Mouse (Mus musculus) C2C12 (cell line): ENCODE measurements around the gene Fndc7. TPM values are rescaled to one million over a fixed set of nuclear protein-coding genes. Genes with fewer than 3 reads are reported as not detected.
"Not testable (repeated sequence)": the region's sequence is repeated elsewhere in the genome, so short reads cannot be mapped to it uniquely, and the experiment has no call there.

Source experiments
- H3K27me3 ChIP-seq: one replicate; pipeline ENCODE4 v1.6.1; 2011; ENCODE audit not compliant: control insufficient read depth, insufficient read depth, insufficient read length
- H3K36me3 ChIP-seq: one replicate; pipeline ENCODE4 v1.6.1; 2011; ENCODE audit not compliant: control insufficient read depth, insufficient read depth
- H3K4me3 ChIP-seq: one replicate; pipeline ENCODE4 v1.5.1; 2011; ENCODE audit warnings: mild to moderate bottlenecking, control low read depth; ENCODE audit not compliant: poor library complexity, insufficient read depth, severe bottlenecking
- H3K79me2 ChIP-seq: one replicate; pipeline ENCODE4 v1.6.1; 2011; ENCODE audit not compliant: control insufficient read depth, insufficient read depth
- H3K79me3 ChIP-seq: one replicate; pipeline ENCODE4 v1.6.1; 2011; ENCODE audit warnings: low read depth, control low read depth
- H3ac ChIP-seq: one replicate; pipeline ENCODE3; 2011; ENCODE audit warnings: low read depth; ENCODE audit not compliant: control insufficient read depth, insufficient read length
- CEBPB ChIP-seq: IDR thresholded peaks from one replicate; pipeline ENCODE4 v1.6.1; 2011; ENCODE audit warnings: low read depth, mild to moderate bottlenecking, control low read depth, moderate library complexity
- CTCF ChIP-seq: IDR thresholded peaks from one replicate; pipeline ENCODE4 v1.5.1; 2011; ENCODE audit not compliant: control insufficient read depth, insufficient read depth, insufficient read length
- FOSL1 ChIP-seq: IDR thresholded peaks from one replicate; pipeline ENCODE4 v1.8.0; 2011; ENCODE audit warnings: mild to moderate bottlenecking, low read length; ENCODE audit not compliant: poor library complexity, insufficient read depth, severe bottlenecking
- MAX ChIP-seq: IDR thresholded peaks from one replicate; pipeline ENCODE4 v1.6.1; 2011; ENCODE audit warnings: mild to moderate bottlenecking, control low read depth
- MYOD1 ChIP-seq: IDR thresholded peaks from one replicate; pipeline ENCODE4 v1.6.1; 2011; ENCODE audit warnings: low read depth; ENCODE audit not compliant: control insufficient read depth, insufficient read length
- MYOG ChIP-seq: IDR thresholded peaks from one replicate; pipeline ENCODE4 v1.6.1; 2011; ENCODE audit not compliant: control insufficient read depth, insufficient read length; ENCODE audit errors: extremely low read depth
- USF1 ChIP-seq: IDR thresholded peaks from one replicate; pipeline ENCODE4 v1.6.1; 2011; ENCODE audit warnings: low read depth, mild to moderate bottlenecking, control low read depth, moderate library complexity
- polyA plus RNA-seq: library from polyadenylated mRNA; unstranded; fragments of >200 nt; fragmentation: generic; extraction: Trizol; gene quantifications from one replicate; pipeline ENCODE4 v1.2.1, GENCODE M21; 2012; ENCODE audit warnings: missing spikeins

Gene Fndc7
- polyA plus RNA-seq, 1 experiment: 0.01 TPM

GRCm38 (mm10) chr3:108840000-108840715 lies 49.6 kb downstream of the Fndc7 start, which contains the start of gene Stxbp3:
Stxbp3 (minus strand) TSS chr3:108840526.
- Histone ChIP-seq H3K27me3 (no peaks in the 10 kb centered on the region), H3K79me2 (peaks cover 48% of the 10 kb centered on the region), H3K4me3 (peak within 1 kb of the TSS; percentile 59), H3ac (peak within 1 kb of the TSS; percentile 97), H3K36me3 (peaks cover 10% of the 10 kb centered on the region), H3K79me3 (peaks cover 39% of the 10 kb centered on the region)
- TF ChIP-seq MYOG (no peak), CTCF (peak; percentile 83)

DNA sequence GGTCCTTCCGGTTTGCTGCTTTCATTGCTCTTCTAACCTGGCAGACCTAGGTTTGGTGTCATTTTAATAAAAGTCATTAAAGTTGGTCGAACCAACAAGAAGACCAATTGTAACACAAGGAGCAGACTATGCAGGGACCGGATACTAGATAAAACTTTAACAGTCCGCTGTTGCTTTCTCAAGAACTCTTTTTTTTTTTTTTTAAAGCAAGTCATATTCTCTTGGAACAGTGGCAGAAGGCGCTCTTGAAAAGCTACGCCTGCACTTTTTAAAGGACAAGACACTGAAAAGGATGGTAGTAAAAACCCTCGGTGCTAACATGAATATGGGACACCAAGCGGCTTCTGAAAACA lies 50.2 kb downstream of the Fndc7 start:
- TF ChIP-seq MYOD1: no peak
- no peak for TF ChIP-seq MYOG
- TF ChIP-seq FOSL1: no peak
- peaks cover 10% of the 10 kb centered on the region for H3K36me3 ChIP-seq
- peak overlapping the region; percentile 97 for H3ac ChIP-seq
- H3K4me3 ChIP-seq: peak overlapping the region; percentile 59
- H3K79me2 ChIP-seq: peaks cover 53% of the 10 kb centered on the region
- no peaks in the 10 kb centered on the region for H3K27me3 ChIP-seq
- H3K79me3 ChIP-seq: peaks cover 40% of the 10 kb centered on the region

DNA sequence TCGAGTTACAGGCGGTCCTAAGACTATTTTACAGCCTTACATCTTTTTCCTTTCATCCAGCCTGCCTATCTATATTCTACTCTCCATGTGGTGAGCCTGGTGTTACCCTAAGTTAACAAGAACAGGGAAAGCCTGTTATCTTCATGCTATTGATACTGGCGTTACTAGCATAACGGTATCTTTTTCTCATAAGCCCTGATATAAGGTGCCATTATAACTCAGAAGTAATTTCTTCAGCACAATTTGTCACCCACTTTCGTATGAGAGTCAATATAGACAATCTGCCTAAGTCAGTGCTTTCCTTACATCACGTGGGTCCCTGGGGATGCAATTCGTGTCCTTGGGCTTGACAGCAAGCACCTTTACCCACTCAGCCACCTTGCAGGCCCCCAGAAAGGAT lies 50.8 kb downstream of the Fndc7 start:
- H3K79me3 ChIP-seq: peaks cover 43% of the 10 kb centered on the region
- H3K4me3 ChIP-seq: no peak overlapping the region
- H3ac ChIP-seq: no peak overlapping the region
- H3K36me3 ChIP-seq: peaks cover 11% of the 10 kb centered on the region
- peaks cover 60% of the 10 kb centered on the region for H3K79me2 ChIP-seq
- TF ChIP-seq MYOG (no peak), MAX (no peak), USF1 (no peak), CTCF (no peak), FOSL1 (no peak), CEBPB (no peak), MYOD1 (no peak)
- no peaks in the 10 kb centered on the region for H3K27me3 ChIP-seq

GRCm38 (mm10) chr3:108836931-108837330 lies 52.9 kb downstream of the Fndc7 start:
- peaks cover 80% of the 10 kb centered on the region for H3K79me2 ChIP-seq
- TF ChIP-seq MYOG (no peak), CTCF (no peak), MYOD1 (no peak), CEBPB (no peak), MAX (no peak), USF1 (no peak), FOSL1 (no peak)
- H3K79me3 ChIP-seq: peaks cover 54% of the 10 kb centered on the region
- peaks cover 23% of the 10 kb centered on the region for H3K36me3 ChIP-seq
- no peak overlapping the region for H3ac ChIP-seq
- no peak overlapping the region for H3K4me3 ChIP-seq
- H3K27me3 ChIP-seq: no peaks in the 10 kb centered on the region

- not testable (repeated sequence) for H3ac ChIP-seq, H3K4me3 ChIP-seq, H3K27me3 ChIP-seq
- Histone ChIP-seq H3K79me2 (peaks cover 100% of the 10 kb centered on the region), H3K79me3 (peaks cover 69% of the 10 kb centered on the region), H3K36me3 (peaks cover 32% of the 10 kb centered on the region)
Observed at GRCm38 (mm10) chr3:108833717-108834116, 56.1 kb downstream of the Fndc7 start.

DNA sequence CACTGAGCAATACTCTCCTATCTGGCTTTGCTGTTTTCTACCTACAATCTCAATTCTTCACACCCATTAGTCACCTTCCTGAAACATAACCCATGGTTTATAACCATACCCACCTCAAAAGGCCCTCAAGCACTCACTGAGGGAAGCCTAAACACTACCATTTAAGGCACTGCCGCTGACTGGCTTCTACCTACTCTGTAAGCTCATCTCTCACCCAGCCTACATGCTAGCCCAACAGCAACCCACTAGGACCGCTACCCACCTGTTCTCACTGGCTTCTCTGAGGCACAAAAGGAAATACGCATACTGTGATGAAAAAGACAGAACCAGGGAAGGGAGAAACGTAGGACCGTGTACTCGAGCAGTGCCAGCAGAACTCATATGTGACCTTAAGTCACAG lies 58.1 kb downstream of the Fndc7 start:
- Histone ChIP-seq H3K36me3 (peaks cover 44% of the 10 kb centered on the region), H3ac (no peak overlapping the region), H3K79me2 (peaks cover 85% of the 10 kb centered on the region), H3K79me3 (peaks cover 56% of the 10 kb centered on the region), H3K27me3 (no peaks in the 10 kb centered on the region), H3K4me3 (no peak overlapping the region)
- TF ChIP-seq MYOD1 (no peak), MAX (no peak), USF1 (no peak), FOSL1 (no peak), MYOG (no peak)
